Mouse (Mus musculus) c-Kit-positive CD71-positive TER-119-positive erythroid progenitor cells, embryonic 14.5 days (primary cell): ENCODE data around the gene S100a3.

Experiments
- DNase-seq: peaks from one replicate; pipeline ENCODE4 v3.0.0-alpha.2; 2013; ENCODE audit warnings: low spot score

The S100a3 gene

GRCm38 (mm10) chr3:90560008-90560628 lies at the start of gene S100a3:
Gene S100a3 (plus strand): TSS chr3:90560578.
- DNase-seq = no peak

DNA sequence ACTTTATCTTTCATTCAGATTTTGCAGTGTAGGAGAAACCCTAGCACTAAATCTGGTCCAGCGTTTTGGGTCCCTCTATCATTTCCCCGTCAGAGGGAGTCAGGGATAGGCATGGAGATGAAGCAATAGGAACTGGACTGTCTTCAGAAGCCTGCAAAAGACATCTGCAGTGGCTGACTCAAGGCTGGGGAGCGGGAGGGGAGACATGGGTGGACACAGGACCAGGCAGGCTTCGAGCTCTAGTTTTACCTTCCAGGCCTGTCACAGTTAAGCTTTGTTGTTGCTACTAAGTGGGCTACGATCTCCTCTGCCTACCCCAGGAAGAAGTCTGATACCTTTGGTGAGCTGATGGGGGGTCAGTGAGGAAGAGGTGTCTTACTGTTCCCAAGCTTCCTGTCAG lies 48.1 kb upstream of the S100a3 start:
- DNase-seq = no peak

GRCm38 (mm10) chr3:90512948-90513642 lies 47.3 kb upstream of the S100a3 start:
- DNase-seq = no peak

DNA sequence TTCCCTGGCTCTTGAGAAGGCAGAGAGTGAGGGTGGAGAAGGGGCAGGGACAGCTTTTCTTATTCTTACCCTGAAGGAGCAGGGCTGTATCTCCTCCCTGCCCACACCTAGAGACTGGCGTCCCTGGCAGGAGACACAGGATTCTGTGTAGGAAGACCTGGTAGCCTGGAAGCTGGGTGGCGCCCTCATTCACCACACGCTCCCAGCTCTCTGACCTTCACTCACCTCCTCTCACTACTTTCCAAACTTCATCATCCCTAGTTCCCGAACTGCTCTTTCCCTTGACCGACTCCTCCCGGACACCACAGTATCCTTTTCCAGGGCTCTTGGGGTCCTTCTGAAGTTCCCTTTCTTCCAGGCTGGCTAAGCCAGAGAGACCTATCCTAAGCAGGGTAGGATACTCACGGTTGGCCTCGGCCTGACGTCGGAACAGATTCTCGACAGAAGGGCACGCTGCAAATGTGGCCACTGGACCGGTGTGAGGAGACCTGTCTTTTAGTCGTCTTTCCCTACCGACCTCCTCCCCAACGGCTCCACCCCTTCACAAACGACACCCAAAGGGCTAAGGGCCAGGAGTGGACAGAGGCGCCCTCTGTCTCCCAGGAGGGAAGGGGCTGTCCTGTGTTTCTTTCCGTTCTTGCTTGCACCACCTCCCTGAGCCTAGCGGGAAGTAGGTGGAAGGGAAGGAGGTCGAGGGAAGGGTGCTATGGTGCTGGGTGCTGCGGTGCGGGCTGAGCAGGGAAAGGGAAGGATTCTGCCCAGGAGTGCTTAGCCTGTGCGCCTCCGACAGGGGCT lies 46.4 kb upstream of the S100a3 start, which contains the start of the genes S100a1 and S100a13:
Gene S100a1 (minus strand): TSS at position 597 of the 795 bp plus-strand sequence.
Gene S100a13 (plus strand): TSS at position 640 of the 795 bp plus-strand sequence.
- peak; percentile 35 for DNase-seq

- peak; percentile 59 for DNase-seq
Measured at GRCm38 (mm10) chr3:90514691-90515090, 45.7 kb upstream of the S100a3 start.

DNA sequence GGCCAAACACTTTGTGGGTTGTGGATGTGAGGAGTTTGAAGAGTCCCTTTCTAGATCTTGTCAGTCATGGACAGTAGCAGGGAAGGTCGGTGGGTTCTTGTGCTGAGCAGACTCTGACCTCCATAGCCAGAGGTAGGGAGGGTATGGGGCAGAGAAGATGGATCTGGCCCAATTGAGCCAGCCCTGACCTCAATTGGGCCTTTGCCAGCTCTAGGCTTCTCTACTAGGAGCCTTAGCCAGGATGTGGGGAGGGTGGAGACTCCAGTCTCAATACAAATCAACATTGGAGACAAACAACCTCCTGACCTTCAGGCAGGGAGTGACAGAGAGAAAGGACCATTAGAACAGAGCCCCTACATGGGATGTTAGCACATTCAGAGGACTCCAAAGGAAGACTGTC lies 45.1 kb upstream of the S100a3 start:
- no peak for DNase-seq

GRCm38 (mm10) chr3:90515789-90516188 lies 44.6 kb upstream of the S100a3 start:
- DNase-seq = no peak

DNA sequence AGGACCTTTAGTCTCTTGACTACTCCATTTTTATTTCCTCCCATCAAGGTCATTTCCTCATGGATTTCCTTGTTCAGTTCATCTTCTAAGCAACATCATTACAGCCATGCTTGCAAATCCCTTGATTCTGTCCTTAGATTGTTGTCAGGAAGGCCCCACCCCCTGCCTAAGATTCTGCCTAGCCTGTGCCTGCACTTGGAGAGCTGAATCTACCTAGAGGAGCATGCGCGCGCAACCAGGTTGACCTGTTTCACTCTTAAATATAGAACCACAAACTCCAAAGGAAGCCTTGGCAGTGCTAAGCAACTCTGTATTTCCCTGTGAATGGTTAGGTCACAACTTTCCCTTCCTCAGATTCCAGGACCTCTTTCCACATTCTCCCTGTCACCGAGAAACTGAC lies 42.7 kb upstream of the S100a3 start:
- no peak for DNase-seq

DNA sequence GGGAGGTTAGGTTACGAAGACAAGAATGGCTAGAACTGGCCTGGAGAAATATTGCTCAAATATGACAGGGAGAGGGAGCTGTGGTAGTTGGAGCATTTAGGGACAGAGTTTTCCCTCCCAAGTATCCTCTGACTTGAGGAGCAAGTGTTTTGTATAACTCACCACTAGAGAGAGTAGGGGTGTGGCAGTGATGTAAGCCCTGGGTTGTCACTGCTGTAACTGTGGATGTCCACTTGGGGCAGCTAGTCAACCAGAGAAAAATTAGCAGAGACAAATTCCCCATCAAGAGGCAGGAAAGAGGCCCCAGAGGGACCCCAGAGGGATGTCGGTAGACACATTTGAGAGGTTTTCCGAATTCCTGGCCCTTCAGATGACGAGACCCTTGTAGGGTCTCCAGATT lies 35.0 kb upstream of the S100a3 start:
- peak; percentile 32 for DNase-seq

DNA sequence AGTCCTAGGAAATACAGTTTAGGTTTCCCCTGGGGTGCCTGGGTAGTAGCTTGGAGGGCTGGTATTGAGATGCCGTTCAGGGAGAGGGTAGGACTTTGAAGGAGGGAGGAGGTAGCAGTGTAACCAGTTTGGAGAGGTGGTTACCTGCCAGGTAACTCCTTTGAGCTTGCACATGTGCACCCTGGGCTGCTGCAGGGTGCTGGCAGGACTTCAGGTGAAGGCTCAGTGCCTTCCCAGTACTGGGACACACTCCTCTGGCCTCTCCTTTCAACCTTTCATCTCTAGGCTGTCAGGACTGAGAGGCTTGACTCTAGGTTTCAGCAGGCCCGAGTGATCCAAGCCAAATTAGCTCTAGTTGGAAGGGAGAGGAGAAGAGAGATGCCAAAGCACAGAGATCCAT lies 34.3 kb upstream of the S100a3 start:
- DNase-seq = no peak

GRCm38 (mm10) chr3:90526580-90526979 lies 33.8 kb upstream of the S100a3 start, which contains the start of gene S100a14:
Gene S100a14 (plus strand): TSS chr3:90526856.
- DNase-seq = no peak

DNA sequence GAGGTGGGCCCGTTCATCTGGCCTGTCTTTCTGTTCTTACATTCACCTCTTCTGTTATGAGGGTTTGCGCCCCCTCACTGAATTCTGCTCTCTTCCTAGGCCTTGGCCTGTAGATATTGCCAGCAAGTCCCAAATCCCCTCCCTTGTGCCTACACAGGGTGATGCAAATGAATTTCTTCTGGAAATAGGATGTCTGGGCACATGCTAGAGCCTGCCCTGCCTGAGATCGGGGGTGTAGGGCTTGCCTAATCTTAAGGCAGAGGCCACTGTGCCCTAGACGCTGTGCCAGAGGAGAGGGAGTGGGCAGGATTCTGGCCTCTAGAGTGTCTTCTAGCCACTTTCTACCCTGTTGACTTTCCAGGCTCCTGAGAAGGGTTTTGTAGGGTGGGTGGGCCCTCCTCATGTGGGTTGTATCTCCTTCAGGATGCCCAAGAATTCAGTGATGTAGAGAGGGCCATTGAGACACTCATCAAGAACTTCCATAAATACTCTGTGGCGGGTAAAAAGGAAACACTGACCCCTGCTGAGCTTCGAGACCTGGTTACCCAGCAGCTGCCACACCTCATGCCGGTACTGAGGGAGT lies 33.0 kb upstream of the S100a3 start:
- no peak for DNase-seq

GRCm38 (mm10) chr3:90531713-90532112 lies 28.7 kb upstream of the S100a3 start:
- DNase-seq = no peak

GRCm38 (mm10) chr3:90535446-90535845 lies 24.9 kb upstream of the S100a3 start:
- DNase-seq = no peak

GRCm38 (mm10) chr3:90537141-90537904 lies 23.1 kb upstream of the S100a3 start, which contains the start of gene S100a16:
Gene S100a16 (plus strand): TSS chr3:90537254.
- DNase-seq = no peak

DNA sequence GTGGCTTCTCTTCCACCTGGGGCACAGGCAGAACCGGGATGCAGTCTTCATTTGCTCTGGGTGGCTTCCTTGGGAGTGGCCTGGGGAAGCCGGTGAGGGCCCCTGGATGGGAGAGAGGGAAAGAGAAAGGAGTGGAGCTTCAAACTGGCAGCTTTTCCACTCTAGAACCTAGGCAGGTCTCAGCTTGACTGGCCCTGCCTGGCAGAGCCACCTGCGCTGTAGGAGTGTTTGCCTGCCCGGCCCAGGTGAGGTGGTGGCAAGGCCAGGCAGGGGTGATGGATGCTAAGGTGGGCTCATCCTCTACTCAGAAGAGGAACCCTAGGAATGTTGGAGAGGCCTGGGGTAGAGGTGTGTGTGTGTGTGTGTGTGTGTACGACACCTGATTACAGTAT lies 22.5 kb upstream of the S100a3 start:
- no peak for DNase-seq

GRCm38 (mm10) chr3:90540904-90541303 lies 19.5 kb upstream of the S100a3 start:
- no peak for DNase-seq

GRCm38 (mm10) chr3:90549676-90550420 lies 10.5 kb upstream of the S100a3 start:
- no peak for DNase-seq

DNA sequence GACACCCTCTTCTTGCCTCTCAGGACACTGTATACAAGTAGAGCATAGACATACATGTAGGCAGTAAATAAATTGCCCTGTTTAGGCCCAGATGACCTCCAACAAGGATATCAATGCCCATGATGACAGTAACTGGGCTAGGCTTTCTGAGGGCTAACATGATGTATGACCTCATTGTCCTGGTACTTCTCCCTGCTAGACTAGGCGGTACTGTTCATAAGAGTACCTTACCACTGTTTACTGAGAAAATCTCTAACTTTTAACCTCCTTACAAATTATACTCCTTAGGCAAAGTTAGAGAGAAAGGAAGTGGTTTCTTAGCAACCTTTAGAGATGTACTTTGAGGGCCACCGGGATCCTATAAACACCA lies 10.0 kb upstream of the S100a3 start:
- no peak for DNase-seq

- DNase-seq = no peak
Measured at GRCm38 (mm10) chr3:90552231-90552630, 8.1 kb upstream of the S100a3 start.

GRCm38 (mm10) chr3:90555954-90556353 lies 4.4 kb upstream of the S100a3 start:
- no peak for DNase-seq
